Mouse (Mus musculus) olfactory bulb, adult 2 months (tissue): Measurements from ENCODE around the gene Osbpl7.

ENCODE experiments used
- CTCF ChIP-seq: fragments of 200-500 bp; IDR thresholded peaks from 2 replicates; pipeline ENCODE4 v1.5.1; 2012; ENCODE audit warnings: low read depth, mild to moderate bottlenecking, low read length, moderate library complexity; ENCODE audit not compliant: insufficient read depth
- POLR2A ChIP-seq: fragments of 200-500 bp; IDR thresholded peaks from 2 replicates; pipeline ENCODE4 v1.6.1; 2012; ENCODE audit warnings: mild to moderate bottlenecking, low read depth, low read length, moderate library complexity; ENCODE audit not compliant: insufficient read depth

DNA sequence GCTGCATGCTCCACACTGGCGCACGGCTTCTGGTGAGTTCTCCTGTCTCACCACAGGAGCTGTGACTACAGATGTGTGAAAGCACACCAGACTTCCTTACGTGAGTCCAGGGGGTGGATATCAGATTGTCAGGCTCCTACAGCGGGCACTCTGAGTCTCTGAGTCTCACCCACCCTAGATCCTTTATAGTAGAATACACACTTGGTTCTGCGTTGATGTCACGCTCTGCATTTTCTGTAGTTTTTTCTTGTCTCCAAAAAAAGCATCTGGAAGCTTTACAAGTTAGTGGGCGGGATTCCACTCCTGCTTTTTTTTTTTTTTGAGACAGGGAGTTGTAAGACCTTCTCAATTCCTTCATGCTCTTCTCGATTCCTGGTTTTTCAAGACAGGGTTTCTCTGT, 5.5 kb upstream of the Osbpl7 start:
- TF ChIP-seq CTCF, result no peak
- TF ChIP-seq POLR2A, result no peak
